Mouse (Mus musculus) embryonic facial prominence, embryonic 15.5 days (tissue): ENCODE results near the gene Lad1. TPM values are rescaled to one million over a fixed set of nuclear protein-coding genes. Genes with fewer than 3 reads are reported as not detected.

Experiments
- polyA plus RNA-seq: library from polyadenylated mRNA; unstranded; fragments of >200 nt; fragmentation: Nextera tagmentation; extraction: Ambion mirVana; gene quantifications from 2 replicates; pipeline ENCODE4 v1.2.1, GENCODE M21; 2015

The Lad1 gene
- polyA plus RNA-seq, 1 experiment from 2014 or later: 58.0 TPM

Other genes starting within 250 kb of the Lad1 start
- gene Nav1, start 211.3 kb upstream of the Lad1 start, polyA plus RNA-seq: 12.5 and 13.6 TPM in 2 replicates
- 118 and 128 TPM in 2 replicates for gene Csrp1, start 98.5 kb upstream of the Lad1 start, polyA plus RNA-seq
- 113 and 119 TPM in 2 replicates for gene Phlda3, start 52.5 kb upstream of the Lad1 start, polyA plus RNA-seq
- gene Tnni1, start 39.2 kb upstream of the Lad1 start, polyA plus RNA-seq: 297 and 410 TPM in 2 replicates
- gene Tnnt2, start 17.8 kb downstream of the Lad1 start, polyA plus RNA-seq: 151 and 208 TPM in 2 replicates
- 67.2 and 67.5 TPM in 2 replicates for gene Pkp1, start 100.6 kb downstream of the Lad1 start, polyA plus RNA-seq
- 0.09 and 0.12 TPM in 2 replicates for gene Igfn1, start 187.7 kb downstream of the Lad1 start, polyA plus RNA-seq
- 172 and 176 TPM in 2 replicates for gene Tmem9, start 189.6 kb downstream of the Lad1 start, polyA plus RNA-seq
- 1.3 and 3.0 TPM in 2 replicates for gene Ascl5, start 232.2 kb downstream of the Lad1 start, polyA plus RNA-seq
- gene Cacna1s, start 234.2 kb downstream of the Lad1 start, polyA plus RNA-seq: 5.2 and 7.8 TPM in 2 replicates